Mouse (Mus musculus): ENCODE results near the gene Pls1. TPM values are rescaled to one million over a fixed set of nuclear protein-coding genes. Genes with fewer than 3 reads are reported as not detected.

Gene Pls1
- polyA plus RNA-seq, 1 experiment from 2014 or later: 7.5 TPM

DNA sequence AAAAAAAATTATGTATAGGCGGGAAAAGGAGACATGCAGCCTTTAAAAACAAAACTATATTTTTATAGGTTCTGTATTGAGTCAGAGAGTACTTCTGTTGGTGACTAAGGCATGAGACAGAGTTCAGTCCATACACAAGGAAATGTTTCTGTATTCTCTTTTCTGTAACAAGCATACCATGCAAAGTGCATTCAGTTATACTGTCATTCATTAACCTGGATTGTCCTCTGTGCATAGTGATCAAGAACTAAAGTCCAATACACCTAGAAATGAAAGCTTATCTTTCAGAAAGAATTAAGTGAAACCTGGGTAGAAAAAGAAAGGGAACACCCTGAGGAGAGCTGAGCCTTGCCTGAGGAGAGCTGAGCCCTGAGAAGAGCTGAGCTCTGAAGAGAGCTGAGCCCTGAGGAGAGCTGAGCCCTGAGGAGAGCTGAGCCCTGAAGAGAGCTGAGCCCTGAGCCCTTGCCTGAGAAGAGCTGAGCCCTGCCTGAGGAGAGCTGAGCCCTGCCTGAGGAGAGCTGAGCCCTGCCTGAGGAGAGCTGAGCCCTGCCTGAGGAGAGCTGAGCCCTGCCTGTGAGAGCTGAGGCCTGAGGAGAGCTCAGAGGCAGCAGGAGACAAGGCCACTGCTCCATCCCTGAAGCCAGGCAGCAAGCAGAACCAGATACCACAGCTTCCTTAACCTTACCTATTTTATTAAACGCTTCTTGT is 49.9 kb downstream of the Pls1 start:
- 76% methylated on average over 2 of the region's 2 CpGs for WGBS
- no peak for DNase-seq (ENCODE audit: low spot score, missing footprints)
- Histone ChIP-seq H3K4me2 (no peak overlapping the region), H3K9ac (ENCODE audit: low read length) (no peak overlapping the region), H3K27me3 (ENCODE audit: control insufficient read depth, insufficient read depth, low read length) (no peaks in the 10 kb centered on the region; the same call in 1 of the 2 replicates), H3K36me3 (ENCODE audit: control insufficient read depth, insufficient read depth, low read length) (no peaks in the 10 kb centered on the region), H3K4me1 (ENCODE audit: control insufficient read depth, insufficient read depth, low read length) (no peaks in the 10 kb centered on the region), H3K27ac (ENCODE audit: low read depth, low read length) (no peak overlapping the region), H3K4me3 (ENCODE audit: low read depth, low read length) (no peak overlapping the region), H3K9me3 (ENCODE audit: control insufficient read depth, low read length) (no peaks in the 10 kb centered on the region)
- no peak for ATAC-seq (ENCODE audit: low FRiP score)

DNA sequence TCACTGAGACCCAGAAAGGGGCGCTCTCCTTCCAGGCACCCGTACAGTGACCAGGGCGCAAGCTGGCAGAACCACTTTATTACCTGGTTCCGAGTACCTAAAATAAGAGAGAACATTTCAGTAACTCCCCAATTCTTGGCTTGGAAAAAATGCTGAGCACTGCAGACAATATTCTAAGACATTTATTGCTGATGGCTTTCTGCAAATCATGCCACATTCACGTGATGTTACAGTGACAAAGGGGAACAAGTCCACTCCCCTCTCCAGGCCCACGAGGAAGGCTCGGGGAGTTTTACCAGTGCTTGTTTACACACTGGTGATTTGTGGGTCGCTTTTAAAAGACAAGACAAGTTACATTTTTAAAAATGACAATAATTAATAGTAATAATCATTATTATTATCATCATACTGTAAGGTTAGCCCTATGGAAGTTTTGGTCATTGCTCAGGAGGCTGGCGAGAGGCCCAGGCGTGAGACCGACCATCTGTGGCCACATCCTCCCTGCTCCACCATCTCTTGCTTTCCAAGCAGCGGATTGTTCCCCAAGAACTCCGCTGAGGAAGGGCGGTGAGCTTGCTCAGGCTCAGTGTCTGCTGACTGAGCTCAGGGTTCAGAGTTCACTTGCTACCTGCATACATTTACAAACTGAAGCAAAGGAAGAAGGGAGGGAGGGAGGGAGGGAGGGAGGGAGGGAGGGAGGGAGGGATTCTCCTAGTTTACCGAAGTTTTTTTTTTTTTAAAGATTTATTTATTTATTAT is 50.9 kb downstream of the Pls1 start:
- no peaks in the 10 kb centered on the region for H3K36me3 ChIP-seq (ENCODE audit: control insufficient read depth, insufficient read depth, low read length)
- H3K4me2 ChIP-seq: no peak overlapping the region
- no peaks in the 10 kb centered on the region for H3K9me3 ChIP-seq (ENCODE audit: control insufficient read depth, low read length)
- ATAC-seq (ENCODE audit: low FRiP score) (no peak), DNase-seq (ENCODE audit: low spot score, missing footprints) (no peak)
- whole genome bisulfite sequencing: 89% methylated on average over 15 of the region's 15 CpGs
- H3K27ac ChIP-seq (ENCODE audit: low read depth, low read length): no peak overlapping the region
- no peaks in the 10 kb centered on the region; the same call in 1 of the 2 replicates for H3K27me3 ChIP-seq (ENCODE audit: control insufficient read depth, insufficient read depth, low read length)
- no peak overlapping the region for H3K4me3 ChIP-seq (ENCODE audit: low read depth, low read length)
- no peaks in the 10 kb centered on the region for H3K4me1 ChIP-seq (ENCODE audit: control insufficient read depth, insufficient read depth, low read length)
- no peak overlapping the region for H3K9ac ChIP-seq (ENCODE audit: low read length)

GRCm38 (mm10) chr9:95784888-95785511 is 60.1 kb downstream of the Pls1 start:
- no peak for ATAC-seq (ENCODE audit: low FRiP score)
- Histone ChIP-seq H3K4me1 (ENCODE audit: control insufficient read depth, insufficient read depth, low read length) (no peaks in the 10 kb centered on the region), H3K9me3 (ENCODE audit: control insufficient read depth, low read length) (no peaks in the 10 kb centered on the region), H3K4me3 (ENCODE audit: low read depth, low read length) (no peak overlapping the region), H3K27ac (ENCODE audit: low read depth, low read length) (no peak overlapping the region), H3K9ac (ENCODE audit: low read length) (no peak overlapping the region), H3K4me2 (no peak overlapping the region), H3K36me3 (ENCODE audit: control insufficient read depth, insufficient read depth, low read length) (no peaks in the 10 kb centered on the region), H3K27me3 (ENCODE audit: control insufficient read depth, insufficient read depth, low read length) (no peaks in the 10 kb centered on the region)
- no peak for DNase-seq (ENCODE audit: low spot score, missing footprints)
- 86% methylated on average over 16 of the region's 16 CpGs for WGBS

DNA sequence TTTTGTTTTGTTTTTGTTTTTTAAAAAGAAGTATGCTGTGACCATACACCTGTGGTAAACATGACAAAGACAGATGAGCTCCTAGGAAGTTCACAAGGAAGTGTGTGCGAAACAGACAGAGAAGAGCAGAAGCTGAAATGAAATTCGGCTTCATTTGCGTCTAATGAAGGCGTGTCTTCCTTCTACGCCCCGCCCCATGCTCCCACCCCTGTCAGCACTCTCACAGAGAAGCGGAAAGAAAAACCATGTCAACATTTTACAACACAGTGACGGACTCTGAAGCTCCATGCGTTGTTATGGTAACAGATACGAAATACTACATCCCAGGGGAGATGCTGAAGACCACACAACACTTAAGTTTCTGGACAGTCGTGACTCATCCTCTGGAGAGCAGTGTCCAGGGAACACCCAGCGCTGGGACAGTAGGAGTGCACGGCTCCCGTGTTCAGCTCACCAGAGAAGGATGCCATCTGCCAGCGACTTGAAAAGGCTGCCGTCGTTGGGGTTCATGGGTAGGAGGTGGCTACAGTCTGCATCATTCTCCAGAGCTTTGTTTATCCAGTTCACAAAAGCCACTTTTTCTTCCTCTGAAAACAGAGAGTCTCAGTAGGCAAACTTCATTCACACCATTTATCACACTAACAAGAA is 61.3 kb downstream of the Pls1 start:
- H3K4me2 ChIP-seq: no peak overlapping the region
- ATAC-seq (ENCODE audit: low FRiP score): no peak
- 84% methylated on average over 17 of the region's 17 CpGs for WGBS
- H3K36me3 ChIP-seq (ENCODE audit: control insufficient read depth, insufficient read depth, low read length): no peaks in the 10 kb centered on the region
- H3K27ac ChIP-seq (ENCODE audit: low read depth, low read length): no peak overlapping the region
- H3K27me3 ChIP-seq (ENCODE audit: control insufficient read depth, insufficient read depth, low read length): no peaks in the 10 kb centered on the region
- no peak overlapping the region for H3K9ac ChIP-seq (ENCODE audit: low read length)
- no peak for DNase-seq (ENCODE audit: low spot score, missing footprints)
- H3K4me1 ChIP-seq (ENCODE audit: control insufficient read depth, insufficient read depth, low read length): no peaks in the 10 kb centered on the region
- no peaks in the 10 kb centered on the region for H3K9me3 ChIP-seq (ENCODE audit: control insufficient read depth, low read length)
- H3K4me3 ChIP-seq (ENCODE audit: low read depth, low read length): no peak overlapping the region

- Histone ChIP-seq H3K4me2 (no peak overlapping the region), H3K4me1 (ENCODE audit: control insufficient read depth, insufficient read depth, low read length) (no peaks in the 10 kb centered on the region), H3K9me3 (ENCODE audit: control insufficient read depth, low read length) (no peaks in the 10 kb centered on the region), H3K4me3 (ENCODE audit: low read depth, low read length) (no peak overlapping the region), H3K27ac (ENCODE audit: low read depth, low read length) (no peak overlapping the region), H3K27me3 (ENCODE audit: control insufficient read depth, insufficient read depth, low read length) (no peaks in the 10 kb centered on the region), H3K9ac (ENCODE audit: low read length) (no peak overlapping the region), H3K36me3 (ENCODE audit: control insufficient read depth, insufficient read depth, low read length) (no peaks in the 10 kb centered on the region)
- DNase-seq (ENCODE audit: low spot score, missing footprints): no peak
- ATAC-seq (ENCODE audit: low FRiP score): no peak
- 85% methylated on average over 2 of the region's 2 CpGs for WGBS
Measured at GRCm38 (mm10) chr9:95771671-95772070, 73.4 kb downstream of the Pls1 start.

- Histone ChIP-seq H3K9ac (ENCODE audit: low read length) (no peak overlapping the region), H3K4me3 (ENCODE audit: low read depth, low read length) (no peak overlapping the region), H3K4me1 (ENCODE audit: control insufficient read depth, insufficient read depth, low read length) (no peaks in the 10 kb centered on the region), H3K9me3 (ENCODE audit: control insufficient read depth, low read length) (no peaks in the 10 kb centered on the region), H3K27ac (ENCODE audit: low read depth, low read length) (no peak overlapping the region), H3K4me2 (no peak overlapping the region), H3K36me3 (ENCODE audit: control insufficient read depth, insufficient read depth, low read length) (no peaks in the 10 kb centered on the region), H3K27me3 (ENCODE audit: control insufficient read depth, insufficient read depth, low read length) (no peaks in the 10 kb centered on the region)
- ATAC-seq (ENCODE audit: low FRiP score) (no peak), DNase-seq (ENCODE audit: low spot score, missing footprints) (no peak)
- 94% methylated on average over 4 of the region's 4 CpGs for WGBS
Measured at GRCm38 (mm10) chr9:95763218-95763617, 81.9 kb downstream of the Pls1 start.

GRCm38 (mm10) chr9:95762228-95762627 is 82.9 kb downstream of the Pls1 start:
- Histone ChIP-seq H3K9ac (ENCODE audit: low read length) (no peak overlapping the region), H3K9me3 (ENCODE audit: control insufficient read depth, low read length) (no peaks in the 10 kb centered on the region), H3K4me1 (ENCODE audit: control insufficient read depth, insufficient read depth, low read length) (no peaks in the 10 kb centered on the region), H3K4me3 (ENCODE audit: low read depth, low read length) (no peak overlapping the region), H3K27ac (ENCODE audit: low read depth, low read length) (no peak overlapping the region), H3K27me3 (ENCODE audit: control insufficient read depth, insufficient read depth, low read length) (no peaks in the 10 kb centered on the region), H3K36me3 (ENCODE audit: control insufficient read depth, insufficient read depth, low read length) (no peaks in the 10 kb centered on the region), H3K4me2 (no peak overlapping the region)
- DNase-seq (ENCODE audit: low spot score, missing footprints) (no peak), ATAC-seq (ENCODE audit: low FRiP score) (no peak)
- WGBS: 87% methylated on average over 3 of the region's 3 CpGs

DNA sequence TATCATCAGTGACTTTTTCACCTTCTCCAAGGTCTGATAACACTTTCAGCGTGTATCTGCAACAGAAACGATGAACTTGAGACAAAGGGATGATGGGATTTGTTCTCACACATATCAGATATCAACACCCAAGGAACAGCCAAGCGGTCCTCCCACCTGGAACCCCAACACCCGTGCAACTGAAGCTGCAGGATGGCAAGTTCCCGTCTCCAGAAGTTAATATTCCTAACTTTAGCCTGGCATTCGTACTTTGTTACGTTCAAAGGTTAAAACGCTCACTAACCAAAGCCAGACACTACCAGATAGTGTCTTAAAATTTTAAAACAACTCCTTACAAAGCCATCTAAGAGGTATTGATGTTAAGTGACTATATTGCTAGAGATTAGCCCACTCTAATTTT is 83.7 kb downstream of the Pls1 start:
- no peaks in the 10 kb centered on the region for H3K4me1 ChIP-seq (ENCODE audit: control insufficient read depth, insufficient read depth, low read length)
- no peaks in the 10 kb centered on the region for H3K9me3 ChIP-seq (ENCODE audit: control insufficient read depth, low read length)
- H3K27me3 ChIP-seq (ENCODE audit: control insufficient read depth, insufficient read depth, low read length): no peaks in the 10 kb centered on the region
- no peak overlapping the region for H3K4me2 ChIP-seq
- 89% methylated on average over 8 of the region's 8 CpGs for WGBS
- ATAC-seq (ENCODE audit: low FRiP score) (no peak), DNase-seq (ENCODE audit: low spot score, missing footprints) (no peak)
- H3K4me3 ChIP-seq (ENCODE audit: low read depth, low read length): no peak overlapping the region
- no peaks in the 10 kb centered on the region for H3K36me3 ChIP-seq (ENCODE audit: control insufficient read depth, insufficient read depth, low read length)
- H3K27ac ChIP-seq (ENCODE audit: low read depth, low read length): no peak overlapping the region
- no peak overlapping the region for H3K9ac ChIP-seq (ENCODE audit: low read length)

DNA sequence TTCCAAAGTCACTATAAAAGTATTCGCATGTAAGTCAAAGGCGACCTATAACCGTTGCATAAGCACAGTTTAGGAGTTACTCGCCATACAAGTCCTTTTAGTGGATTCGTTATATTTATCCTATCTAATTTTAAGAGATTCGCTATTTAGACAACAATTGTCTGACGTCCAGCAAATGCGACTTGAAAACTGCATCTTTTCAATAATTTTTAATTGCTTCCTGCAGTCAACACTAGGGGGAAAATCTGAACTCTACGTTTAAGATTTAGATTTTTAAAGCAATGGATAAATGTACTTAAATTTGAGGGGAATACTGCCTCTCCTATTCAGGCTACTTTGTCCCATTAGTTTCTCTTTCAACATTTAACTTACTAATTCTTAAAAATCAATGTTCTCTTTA is 94.4 kb downstream of the Pls1 start:
- no peak overlapping the region for H3K27ac ChIP-seq (ENCODE audit: low read depth, low read length)
- H3K4me3 ChIP-seq (ENCODE audit: low read depth, low read length): no peak overlapping the region
- H3K27me3 ChIP-seq (ENCODE audit: control insufficient read depth, insufficient read depth, low read length): peaks cover 4% of the 10 kb centered on the region; the same call in 1 of the 2 replicates
- no peak overlapping the region for H3K9ac ChIP-seq (ENCODE audit: low read length)
- ATAC-seq (ENCODE audit: low FRiP score) (no peak), DNase-seq (ENCODE audit: low spot score, missing footprints) (no peak)
- peaks cover 5% of the 10 kb centered on the region for H3K4me1 ChIP-seq (ENCODE audit: control insufficient read depth, insufficient read depth, low read length)
- no peaks in the 10 kb centered on the region for H3K9me3 ChIP-seq (ENCODE audit: control insufficient read depth, low read length)
- 46% methylated on average over 9 of the region's 9 CpGs for WGBS
- H3K36me3 ChIP-seq (ENCODE audit: control insufficient read depth, insufficient read depth, low read length): no peaks in the 10 kb centered on the region
- peak overlapping the region; percentile 88 for H3K4me2 ChIP-seq

All from midbrain, embryonic 11.5 days (tissue).